Mouse (Mus musculus): Measurements from ENCODE around the gene Kif12.

Kif12 gene

GRCm38 (mm10) chr4:63158961-63159592, 12.9 kb downstream of the Kif12 start:
- peak; percentile 62 for DNase-seq (ENCODE audit: low spot score)

- no peak for DNase-seq (ENCODE audit: low spot score)
Observed at GRCm38 (mm10) chr4:63158192-63158591, 13.7 kb downstream of the Kif12 start.

- DNase-seq (ENCODE audit: low spot score) = no peak
Observed at GRCm38 (mm10) chr4:63156726-63157634, 15.0 kb downstream of the Kif12 start.

GRCm38 (mm10) chr4:63155596-63155995, 16.3 kb downstream of the Kif12 start:
- DNase-seq (ENCODE audit: low spot score) = no peak

GRCm38 (mm10) chr4:63154699-63155098, 17.2 kb downstream of the Kif12 start, which contains the start of gene Ambp:
Ambp (minus strand) TSS chr4:63154799.
- no peak for DNase-seq (ENCODE audit: low spot score)

GRCm38 (mm10) chr4:63154028-63154427, 17.9 kb downstream of the Kif12 start:
- DNase-seq (ENCODE audit: low spot score) = no peak

- DNase-seq (ENCODE audit: low spot score) = peak; percentile 1
Observed at GRCm38 (mm10) chr4:63151127-63151526, 20.8 kb downstream of the Kif12 start.

- no peak for DNase-seq (ENCODE audit: low spot score)
Observed at GRCm38 (mm10) chr4:63147268-63147667, 24.7 kb downstream of the Kif12 start.

GRCm38 (mm10) chr4:63129891-63130624, 41.9 kb downstream of the Kif12 start:
- DNase-seq (ENCODE audit: low spot score) = no peak

GRCm38 (mm10) chr4:63124861-63125466, 47.0 kb downstream of the Kif12 start:
- no peak for DNase-seq (ENCODE audit: low spot score)

GRCm38 (mm10) chr4:63118639-63119437, 53.1 kb downstream of the Kif12 start:
- peak; percentile 68 for DNase-seq (ENCODE audit: low spot score)

All from layer of hippocampus, adult 9-10 months (tissue).